Mouse (Mus musculus) intestine, embryonic 15.5 days (tissue): Measurements from ENCODE around the gene Il27ra. TPM values are rescaled to one million over a fixed set of nuclear protein-coding genes. Genes with fewer than 3 reads are reported as not detected.
A peak's percentile ranks its signal among the peaks of the same experiment; 100 is the strongest.

Experiments used
- ATAC-seq: fragments of 200-750 bp; cut with Nextera tagmentation; 2 replicates; pipeline ENCODE4 v1.8.0; 2017; ENCODE audit warnings: moderate TSS enrichment, moderate library complexity
- H3K27ac ChIP-seq: fragments of 300-500 bp; sonication (generic); 2 replicates; pipeline ENCODE4 v1.5.1; 2015; ENCODE audit warnings: mild to moderate bottlenecking, inconsistent platforms
- H3K27me3 ChIP-seq: fragments of 300-500 bp; sonication (generic); replicated peaks from 2 replicates; pipeline ENCODE4 v1.6.1; 2015; ENCODE audit warnings: inconsistent platforms
- H3K36me3 ChIP-seq: fragments of 300-500 bp; sonication (generic); 2 replicates; pipeline ENCODE4 v1.6.1; 2015; ENCODE audit warnings: inconsistent platforms
- H3K4me1 ChIP-seq: fragments of 300-500 bp; sonication (generic); replicated peaks from 2 replicates; pipeline ENCODE4 v1.6.1; 2015; ENCODE audit warnings: inconsistent platforms
- H3K4me2 ChIP-seq: fragments of 300-500 bp; sonication (generic); replicated peaks from 2 replicates; pipeline ENCODE4 v1.6.1; 2015; ENCODE audit warnings: mild to moderate bottlenecking, inconsistent platforms
- H3K4me3 ChIP-seq: fragments of 300-500 bp; sonication (generic); replicated peaks from 2 replicates; pipeline ENCODE4 v1.5.1; 2015; ENCODE audit warnings: inconsistent platforms
- H3K9ac ChIP-seq: fragments of 300-500 bp; sonication (generic); 2 replicates; pipeline ENCODE4 v1.6.1; 2015; ENCODE audit warnings: inconsistent platforms
- H3K9me3 ChIP-seq: fragments of 300-500 bp; sonication (generic); 2 replicates; pipeline ENCODE4 v1.6.1; 2016; ENCODE audit warnings: inconsistent platforms
- WGBS: fragments of 180-500 bp; shearing (Covaris S2); methylation state at CpG from one replicate; pipeline ENCODE4 v1.1.7; 2015; 5-methylcytosine and 5-hydroxymethylcytosine counted together
- polyA plus RNA-seq: library from polyadenylated mRNA; unstranded; fragments of >200 nt; fragmentation: Nextera tagmentation; extraction: Ambion mirVana; gene quantifications from 2 replicates; pipeline ENCODE4 v1.2.1, GENCODE M21; 2015

Il27ra gene
- polyA plus RNA-seq, 1 experiment from 2014 or later = 1.3 TPM

DNA sequence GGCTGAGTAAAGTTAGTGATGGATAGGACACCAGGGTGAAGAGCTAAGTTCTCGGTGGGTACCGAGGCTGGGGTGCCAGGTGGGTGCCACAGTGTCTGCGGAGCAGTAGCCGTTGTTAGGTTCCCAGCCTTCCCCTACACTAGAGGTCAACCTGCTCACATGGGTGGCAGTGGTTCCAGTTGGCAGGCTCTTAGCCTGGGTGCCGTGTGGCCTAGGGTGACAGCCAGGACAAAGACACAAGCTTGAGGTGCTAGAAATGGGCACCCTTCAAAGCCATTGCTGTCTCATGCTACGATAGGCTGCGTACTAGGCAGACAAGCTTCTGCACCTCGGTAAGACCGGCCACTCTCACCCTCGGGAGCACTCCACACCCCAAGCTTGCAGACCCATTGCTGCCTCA, 29.9 kb upstream of the Il27ra start:
- H3K4me3 ChIP-seq = no peak overlapping the region
- no peak for ATAC-seq
- H3K4me1 ChIP-seq = peaks cover 35% of the 10 kb centered on the region
- no peaks in the 10 kb centered on the region for H3K9me3 ChIP-seq
- H3K36me3 ChIP-seq = 0 out of 2 replicates have a peak, but pooled peaks cover 5% of the 10 kb centered on the region
- 89% methylated on average over 10 of the region's 10 CpGs for WGBS
- H3K27me3 ChIP-seq = no peaks in the 10 kb centered on the region
- H3K9ac ChIP-seq = no peak overlapping the region
- H3K4me2 ChIP-seq = no peak overlapping the region
- no peak overlapping the region for H3K27ac ChIP-seq

DNA sequence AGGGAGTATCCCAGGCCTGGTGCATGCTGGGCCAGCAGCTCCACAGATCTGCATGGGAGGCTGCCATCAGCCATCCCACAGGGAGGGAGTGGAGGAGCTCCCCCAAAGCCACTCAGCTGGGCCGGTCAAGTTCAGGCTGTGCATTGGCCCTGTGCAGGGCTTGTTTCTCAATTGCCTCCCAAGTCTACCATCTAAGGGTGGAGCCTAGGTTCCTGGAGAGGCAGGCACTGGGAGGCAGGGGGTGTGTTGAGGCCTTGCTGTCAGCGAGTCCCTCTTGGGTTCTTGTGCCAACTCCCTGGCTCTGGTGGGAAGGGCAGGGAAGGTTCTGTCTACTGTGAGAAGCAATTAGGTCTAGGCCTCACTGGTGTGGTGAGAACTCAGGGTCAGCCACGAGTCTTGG, 29.5 kb upstream of the Il27ra start:
- Histone ChIP-seq H3K9me3 (no peaks in the 10 kb centered on the region), H3K27ac (no peak overlapping the region), H3K4me2 (no peak overlapping the region), H3K36me3 (0 out of 2 replicates have a peak, but pooled peaks cover 5% of the 10 kb centered on the region), H3K9ac (no peak overlapping the region), H3K4me1 (peaks cover 35% of the 10 kb centered on the region), H3K27me3 (no peaks in the 10 kb centered on the region), H3K4me3 (no peak overlapping the region)
- WGBS = 66% methylated on average over 3 of the region's 3 CpGs
- ATAC-seq = no peak

DNA sequence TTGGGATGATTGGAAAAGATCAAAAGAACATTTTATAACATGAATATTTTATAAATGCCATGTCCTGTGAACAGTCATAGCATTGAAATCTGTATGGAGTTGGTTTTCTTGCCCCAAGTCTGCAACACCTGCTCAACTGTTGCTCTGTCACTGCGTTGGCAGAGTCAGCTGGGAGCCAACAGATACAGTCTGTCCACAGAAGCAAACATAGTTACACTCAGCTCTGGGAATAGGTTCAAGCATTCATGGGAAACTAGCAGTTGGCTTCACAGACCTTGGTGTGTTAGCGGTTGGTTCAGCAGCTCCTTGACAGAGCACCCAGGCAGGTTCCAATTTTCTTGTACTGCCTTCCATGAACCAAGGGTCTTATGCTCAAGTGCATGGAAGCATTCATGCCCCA, 28.3 kb upstream of the Il27ra start:
- no peak overlapping the region for H3K9ac ChIP-seq
- H3K36me3 ChIP-seq = 0 out of 2 replicates have a peak, but pooled peaks cover 5% of the 10 kb centered on the region
- WGBS = 79% methylated on average over 2 of the region's 2 CpGs
- no peaks in the 10 kb centered on the region for H3K9me3 ChIP-seq
- H3K27ac ChIP-seq = no peak overlapping the region
- no peaks in the 10 kb centered on the region for H3K27me3 ChIP-seq
- ATAC-seq = no peak
- no peak overlapping the region for H3K4me3 ChIP-seq
- no peak overlapping the region for H3K4me2 ChIP-seq
- peaks cover 35% of the 10 kb centered on the region for H3K4me1 ChIP-seq

GRCm38 (mm10) chr8:84070241-84070640, 27.9 kb upstream of the Il27ra start:
- ATAC-seq = no peak
- H3K9me3 ChIP-seq = no peaks in the 10 kb centered on the region
- H3K9ac ChIP-seq = no peak overlapping the region
- 81% methylated on average over 5 of the region's 5 CpGs for WGBS
- no peak overlapping the region for H3K27ac ChIP-seq
- no peaks in the 10 kb centered on the region for H3K27me3 ChIP-seq
- H3K4me2 ChIP-seq = no peak overlapping the region
- 0 out of 2 replicates have a peak, but pooled peaks cover 5% of the 10 kb centered on the region for H3K36me3 ChIP-seq
- peaks cover 35% of the 10 kb centered on the region for H3K4me1 ChIP-seq
- H3K4me3 ChIP-seq = no peak overlapping the region

DNA sequence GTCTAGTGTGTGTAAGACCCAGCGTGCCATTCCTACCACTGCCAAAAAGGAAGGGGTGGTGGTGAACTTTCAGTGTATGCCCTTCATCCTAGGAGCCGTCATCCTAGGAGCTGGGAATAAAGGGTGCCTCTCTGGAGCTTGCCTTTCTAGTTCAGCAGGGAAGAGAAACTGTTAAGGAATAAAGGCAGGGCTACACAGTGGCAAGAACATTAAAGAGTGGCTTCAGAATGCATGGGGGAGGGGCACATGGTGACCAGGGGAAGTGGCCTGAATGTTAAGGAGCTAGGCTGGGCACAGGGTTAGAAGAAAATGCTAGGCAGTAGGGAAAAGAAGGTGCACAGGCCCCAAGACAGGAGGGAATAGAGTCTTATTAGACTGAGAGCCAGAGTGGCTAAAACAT, 27.4 kb upstream of the Il27ra start:
- H3K36me3 ChIP-seq = 0 out of 2 replicates have a peak, but pooled peaks cover 3% of the 10 kb centered on the region
- H3K27ac ChIP-seq = no peak overlapping the region
- H3K4me3 ChIP-seq = no peak overlapping the region
- no peak for ATAC-seq
- H3K27me3 ChIP-seq = no peaks in the 10 kb centered on the region
- 71% methylated on average over 2 of the region's 2 CpGs for WGBS
- H3K4me1 ChIP-seq = peaks cover 35% of the 10 kb centered on the region
- H3K9ac ChIP-seq = no peak overlapping the region
- H3K4me2 ChIP-seq = no peak overlapping the region
- no peaks in the 10 kb centered on the region for H3K9me3 ChIP-seq

DNA sequence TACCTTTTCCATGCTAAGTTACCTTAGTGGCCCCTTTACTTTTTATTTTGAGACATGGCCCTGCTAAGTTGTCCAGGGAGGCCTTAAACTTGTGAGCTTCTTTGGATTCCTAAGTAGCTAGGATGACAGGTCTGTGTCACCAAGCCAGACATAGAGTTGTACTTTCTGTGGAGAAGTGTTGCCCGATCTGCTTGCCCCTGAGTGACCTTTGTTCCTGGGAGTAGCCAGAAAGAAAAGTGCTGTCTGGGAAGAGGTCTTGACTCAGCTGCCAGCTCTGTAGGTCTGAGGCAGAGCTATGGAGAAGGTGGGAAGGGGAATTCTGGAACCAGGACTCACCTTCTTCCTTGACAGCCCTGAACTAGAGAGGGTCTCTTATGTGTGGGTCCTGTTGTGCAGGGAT, 26.8 kb upstream of the Il27ra start:
- peak overlapping the region; percentile 7 for H3K4me2 ChIP-seq
- no peak for ATAC-seq

DNA sequence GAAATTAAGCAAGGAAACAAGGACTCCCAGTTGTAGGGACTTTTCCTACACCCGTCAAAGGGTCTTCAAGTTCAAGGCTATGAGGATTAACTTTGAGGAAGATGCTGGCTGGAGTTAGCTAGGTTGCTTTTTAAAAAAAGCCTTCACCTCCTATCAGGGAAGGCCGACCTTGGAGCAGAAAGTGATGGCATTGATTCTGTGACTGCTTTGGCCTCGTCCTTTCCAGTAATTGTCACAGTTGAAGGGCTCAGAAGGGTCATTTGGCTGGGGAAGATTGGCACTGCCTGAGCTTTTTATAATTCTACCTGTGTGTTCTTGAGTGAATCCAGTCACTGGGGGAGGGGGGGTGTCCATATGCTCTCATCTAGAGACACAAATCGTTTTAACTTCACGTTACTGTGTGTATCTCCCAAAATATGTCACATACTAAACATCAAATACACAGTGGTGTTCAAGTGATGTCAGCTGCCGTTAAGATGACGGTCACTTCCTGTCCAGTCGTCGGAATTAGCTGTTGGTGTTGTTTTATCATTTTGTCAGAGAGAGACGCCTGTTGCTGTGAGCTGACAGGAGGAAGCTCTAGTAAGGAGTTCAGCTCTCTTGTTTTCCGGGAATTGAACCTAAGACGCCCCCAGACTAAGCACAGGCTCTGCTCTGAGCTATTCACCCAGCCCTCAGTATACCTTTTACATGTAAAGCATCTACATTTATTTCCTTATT, 26.1 kb upstream of the Il27ra start:
- Histone ChIP-seq H3K4me2 (peak overlapping the region; percentile 56), H3K27ac (no peak overlapping the region), H3K9me3 (no peaks in the 10 kb centered on the region), H3K4me3 (0 out of 2 replicates have a peak overlapping the region, but pooled peaks have one; percentile 100), H3K27me3 (no peaks in the 10 kb centered on the region), H3K9ac (0 out of 2 replicates have a peak overlapping the region, but pooled peaks have one; percentile 0), H3K4me1 (peaks cover 37% of the 10 kb centered on the region), H3K36me3 (no peaks in the 10 kb centered on the region)
- 53% methylated on average over 12 of the region's 12 CpGs for WGBS
- ATAC-seq = no peak

More for the DNA sequence above, 26.8 kb upstream of the Il27ra start:
- Histone ChIP-seq H3K9ac (0 out of 2 replicates have a peak overlapping the region, but pooled peaks have one; percentile 0), H3K4me1 (peaks cover 35% of the 10 kb centered on the region), H3K9me3 (no peaks in the 10 kb centered on the region), H3K27me3 (no peaks in the 10 kb centered on the region), H3K27ac (no peak overlapping the region), H3K36me3 (no peaks in the 10 kb centered on the region), H3K4me3 (no peak overlapping the region)
- 29% methylated on average over 1 of the region's 1 CpGs for WGBS

DNA sequence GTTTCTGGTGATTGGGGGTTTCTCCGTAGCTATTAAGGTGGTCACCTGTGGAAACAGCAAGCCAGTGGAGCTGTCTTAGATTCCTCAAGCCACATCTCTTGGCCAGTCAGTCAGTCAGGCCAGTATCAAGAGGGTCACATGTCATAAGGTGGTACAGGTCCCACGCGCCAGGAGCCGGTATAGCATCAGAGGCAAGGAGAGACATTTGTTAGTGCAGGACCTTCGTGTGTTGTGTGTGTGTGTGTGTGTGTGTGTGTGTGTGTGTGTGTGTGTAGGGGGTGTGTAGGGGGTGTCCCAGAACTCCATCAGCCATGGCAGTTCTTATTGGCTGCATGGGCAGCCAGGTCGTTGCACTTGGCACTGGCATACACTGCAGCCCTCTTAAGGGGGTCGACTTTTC, 25.5 kb upstream of the Il27ra start:
- WGBS = 76% methylated on average over 7 of the region's 7 CpGs
- peak overlapping the region; percentile 56 for H3K4me2 ChIP-seq
- H3K9me3 ChIP-seq = no peaks in the 10 kb centered on the region
- H3K9ac ChIP-seq = no peak overlapping the region
- H3K36me3 ChIP-seq = no peaks in the 10 kb centered on the region
- no peak for ATAC-seq
- H3K27ac ChIP-seq = no peak overlapping the region
- H3K27me3 ChIP-seq = no peaks in the 10 kb centered on the region
- peak overlapping the region; percentile 100; the same call in 1 of the 2 replicates for H3K4me3 ChIP-seq
- H3K4me1 ChIP-seq = peaks cover 34% of the 10 kb centered on the region

- Histone ChIP-seq H3K27ac (peak overlapping the region; percentile 97), H3K27me3 (no peaks in the 10 kb centered on the region), H3K4me2 (peak overlapping the region; percentile 56), H3K4me1 (peaks cover 34% of the 10 kb centered on the region), H3K9me3 (no peaks in the 10 kb centered on the region), H3K4me3 (peak overlapping the region; percentile 100), H3K9ac (peak overlapping the region; percentile 86), H3K36me3 (no peaks in the 10 kb centered on the region)
- peak; percentile 83 for ATAC-seq
- under 1% methylated on average over 52 of the region's 58 CpGs for WGBS
Observed at GRCm38 (mm10) chr8:84067047-84067573, 24.7 kb upstream of the Il27ra start.

DNA sequence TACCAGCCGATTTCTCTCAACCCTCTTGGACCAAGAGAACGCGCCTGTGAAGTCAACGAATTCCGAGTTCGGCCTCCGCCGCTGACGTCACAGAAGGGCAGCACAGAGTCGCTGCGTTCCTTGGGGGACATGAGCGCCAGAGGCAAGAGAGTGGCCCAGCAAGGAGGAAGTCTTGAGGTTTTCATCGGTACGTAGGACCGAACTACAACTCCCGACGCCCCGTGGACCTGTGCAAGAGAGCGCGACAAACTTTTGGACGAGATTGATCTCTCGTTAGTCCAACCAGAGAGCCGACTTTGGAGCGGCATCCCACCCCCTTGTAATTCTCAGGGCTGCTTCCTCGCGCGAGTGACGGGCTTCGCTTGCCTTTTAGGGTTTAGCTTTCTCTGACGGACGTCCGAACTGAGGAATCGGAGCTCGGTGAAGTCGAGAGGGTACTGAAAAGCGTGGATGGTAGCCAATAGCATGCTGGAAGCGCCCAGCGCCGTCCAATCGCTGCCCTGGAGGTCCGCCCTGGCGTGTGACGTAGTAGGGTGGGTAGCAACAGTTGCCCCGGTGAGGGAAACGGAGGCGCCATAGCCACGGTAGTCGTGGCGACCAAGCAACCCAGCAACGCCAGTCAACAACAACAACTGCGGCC, 24.0 kb upstream of the Il27ra start, which contains the start of gene Rfx1:
Gene Rfx1, plus strand, starts transcription at position 544 of the 640 bp plus-strand sequence.
- under 1% methylated on average over 51 of the region's 51 CpGs for WGBS
- Histone ChIP-seq H3K4me3 (peak within 1 kb of the TSS; percentile 100), H3K4me2 (peak within 1 kb of the TSS; percentile 66), H3K9me3 (no peaks in the 10 kb centered on the region), H3K4me1 (peaks cover 30% of the 10 kb centered on the region), H3K27ac (peak within 1 kb of the TSS; percentile 97), H3K27me3 (no peaks in the 10 kb centered on the region), H3K36me3 (no peaks in the 10 kb centered on the region), H3K9ac (peak within 1 kb of the TSS; percentile 86)
- ATAC-seq = peak; percentile 98

- 25% methylated on average over 5 of the region's 5 CpGs for WGBS
- Histone ChIP-seq H3K4me1 (peaks cover 30% of the 10 kb centered on the region), H3K9ac (peak overlapping the region; percentile 69; the same call in 1 of the 2 replicates), H3K9me3 (no peaks in the 10 kb centered on the region), H3K4me2 (peak overlapping the region; percentile 66), H3K4me3 (peak overlapping the region; percentile 100), H3K36me3 (no peaks in the 10 kb centered on the region), H3K27ac (no peak overlapping the region), H3K27me3 (no peaks in the 10 kb centered on the region)
- no peak for ATAC-seq
Observed at GRCm38 (mm10) chr8:84065457-84066072, 23.2 kb upstream of the Il27ra start.

GRCm38 (mm10) chr8:84065037-84065436, 22.6 kb upstream of the Il27ra start, which contains the start of gene Gm10643:
TSS of gene Gm10643 (minus strand) at chr8:84065137.
- Histone ChIP-seq H3K4me1 (peaks cover 28% of the 10 kb centered on the region), H3K4me3 (peak within 1 kb of the TSS; percentile 100), H3K36me3 (no peaks in the 10 kb centered on the region), H3K9ac (peak within 1 kb of the TSS; percentile 69), H3K9me3 (no peaks in the 10 kb centered on the region), H3K4me2 (peak within 1 kb of the TSS; percentile 66), H3K27ac (peak within 1 kb of the TSS; percentile 75), H3K27me3 (no peaks in the 10 kb centered on the region)
- WGBS = 88% methylated on average over 1 of the region's 1 CpGs
- ATAC-seq = no peak
